Mouse (Mus musculus) embryonic facial prominence, embryonic 10.5 days (tissue): ENCODE measurements around the gene Arhgap44. TPM values are rescaled to one million over a fixed set of nuclear protein-coding genes. Genes with fewer than 3 reads are reported as not detected.

Experiments
- DNase-seq: peaks from one replicate; pipeline ENCODE4 v3.0.0-alpha.2; 2017; ENCODE audit warnings: low spot score
- H3K27ac ChIP-seq: fragments of 300-500 bp; sonication (generic); replicated peaks from 2 replicates; pipeline ENCODE4 v1.5.1; 2016; ENCODE audit warnings: mild to moderate bottlenecking
- H3K27me3 ChIP-seq: fragments of 300-500 bp; sonication (generic); replicated peaks from 2 replicates; pipeline ENCODE4 v1.6.1; 2016; ENCODE audit warnings: low read depth, mild to moderate bottlenecking; ENCODE audit not compliant: poor library complexity, severe bottlenecking
- H3K36me3 ChIP-seq: fragments of 300-500 bp; sonication (generic); replicated peaks from 2 replicates; pipeline ENCODE4 v1.6.1; 2016; ENCODE audit warnings: mild to moderate bottlenecking, moderate library complexity
- H3K4me1 ChIP-seq: fragments of 300-500 bp; sonication (generic); 2 replicates; pipeline ENCODE4 v1.6.1; 2016
- H3K4me3 ChIP-seq: fragments of 300-500 bp; sonication (generic); 2 replicates; pipeline ENCODE4 v1.5.1; 2016; ENCODE audit warnings: mild to moderate bottlenecking, moderate library complexity
- H3K9me3 ChIP-seq: fragments of 300-500 bp; sonication (generic); 2 replicates; pipeline ENCODE4 v1.6.1; 2016; ENCODE audit warnings: mild to moderate bottlenecking
- WGBS: fragments of 180-500 bp; shearing (Covaris S2); methylation state at CpG from one replicate; pipeline ENCODE4 v1.1.7; 2016; 5-methylcytosine and 5-hydroxymethylcytosine counted together
- polyA plus RNA-seq: library from polyadenylated mRNA; unstranded; fragments of >200 nt; fragmentation: Nextera tagmentation; extraction: Ambion mirVana; gene quantifications from 2 replicates; pipeline ENCODE4 v1.2.1, GENCODE M21; 2016

The Arhgap44 gene
- polyA plus RNA-seq: 3.5 and 3.8 TPM in 2 replicates

DNA sequence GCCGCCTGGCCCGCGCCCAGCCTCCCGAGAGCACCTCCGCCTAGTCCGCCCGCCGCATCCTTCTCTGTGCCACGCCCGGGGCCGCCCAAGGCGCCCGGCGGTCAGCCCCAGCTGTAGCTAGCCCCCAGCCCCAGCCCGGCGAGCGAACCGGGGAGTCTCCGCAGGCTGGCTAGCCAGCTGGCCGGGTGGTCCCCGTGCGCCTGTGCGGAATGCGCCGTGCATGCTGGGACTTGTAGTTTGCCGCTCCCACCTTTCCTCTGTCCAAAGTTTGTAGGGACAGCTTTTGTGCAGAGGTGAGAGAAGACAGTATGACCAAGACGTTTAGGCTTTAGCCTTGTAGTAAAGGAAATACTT, at the start of gene Arhgap44:
Arhgap44 (minus strand) TSS at position 195 of the 354 bp plus-strand sequence.
- no peaks in the 10 kb centered on the region for H3K36me3 ChIP-seq
- peaks cover 13% of the 10 kb centered on the region for H3K4me1 ChIP-seq
- under 1% methylated on average over 27 of the region's 27 CpGs for WGBS
- peak within 1 kb of the TSS; percentile 88 for H3K4me3 ChIP-seq
- peak within 1 kb of the TSS; percentile 86 for H3K27ac ChIP-seq
- peaks cover 23% of the 10 kb centered on the region for H3K27me3 ChIP-seq
- H3K9me3 ChIP-seq: no peaks in the 10 kb centered on the region
- peak; percentile 87 for DNase-seq

DNA sequence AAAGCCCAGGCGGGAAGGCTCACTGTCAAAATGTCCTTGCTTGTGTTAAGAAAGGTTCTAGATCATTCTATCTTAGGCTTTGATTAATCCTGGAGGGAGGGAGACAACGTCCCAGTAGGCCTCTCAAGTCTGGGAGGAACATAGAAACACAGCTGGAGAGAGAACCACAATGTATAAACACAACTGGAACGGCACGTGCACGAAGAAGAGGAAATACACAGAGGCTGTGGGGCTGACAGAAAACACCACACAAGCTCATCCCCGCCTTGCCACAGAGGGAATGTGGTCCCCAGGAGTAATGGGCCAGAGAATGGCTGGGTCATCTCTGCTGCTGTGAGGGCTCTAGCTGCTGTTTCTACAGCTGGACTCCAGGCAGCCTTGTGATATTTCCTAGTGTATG, 48.9 kb upstream of the Arhgap44 start:
- no peak overlapping the region for H3K27ac ChIP-seq
- no peak for DNase-seq
- H3K4me1 ChIP-seq: peaks cover 12% of the 10 kb centered on the region
- H3K36me3 ChIP-seq: no peaks in the 10 kb centered on the region
- no peaks in the 10 kb centered on the region for H3K9me3 ChIP-seq
- 76% methylated on average over 6 of the region's 6 CpGs for WGBS
- H3K4me3 ChIP-seq: no peak overlapping the region
- no peaks in the 10 kb centered on the region for H3K27me3 ChIP-seq

DNA sequence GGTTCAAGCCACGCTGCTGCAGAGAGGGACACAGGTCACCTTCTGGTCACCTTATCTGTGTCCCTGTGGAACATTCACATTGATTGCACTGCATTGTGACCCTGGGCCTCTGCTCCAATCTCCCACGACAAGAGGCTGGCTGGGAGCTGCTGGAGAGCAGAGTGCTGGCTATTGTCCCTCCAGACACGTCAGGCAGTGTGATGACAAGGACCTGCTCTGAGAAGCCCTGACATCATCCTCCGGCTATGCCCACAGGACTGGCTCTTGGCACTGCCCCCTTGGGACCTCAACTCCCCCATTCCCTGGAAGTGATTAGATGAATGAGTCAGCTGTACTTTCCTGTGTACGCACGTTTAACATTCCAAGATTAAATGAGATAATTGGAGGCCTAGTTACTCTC, 46.7 kb upstream of the Arhgap44 start:
- H3K36me3 ChIP-seq: no peaks in the 10 kb centered on the region
- H3K27me3 ChIP-seq: no peaks in the 10 kb centered on the region
- H3K4me3 ChIP-seq: no peak overlapping the region
- H3K27ac ChIP-seq: no peak overlapping the region
- H3K4me1 ChIP-seq: peaks cover 11% of the 10 kb centered on the region
- no peak for DNase-seq
- H3K9me3 ChIP-seq: no peaks in the 10 kb centered on the region
- WGBS: 49% methylated on average over 6 of the region's 6 CpGs

DNA sequence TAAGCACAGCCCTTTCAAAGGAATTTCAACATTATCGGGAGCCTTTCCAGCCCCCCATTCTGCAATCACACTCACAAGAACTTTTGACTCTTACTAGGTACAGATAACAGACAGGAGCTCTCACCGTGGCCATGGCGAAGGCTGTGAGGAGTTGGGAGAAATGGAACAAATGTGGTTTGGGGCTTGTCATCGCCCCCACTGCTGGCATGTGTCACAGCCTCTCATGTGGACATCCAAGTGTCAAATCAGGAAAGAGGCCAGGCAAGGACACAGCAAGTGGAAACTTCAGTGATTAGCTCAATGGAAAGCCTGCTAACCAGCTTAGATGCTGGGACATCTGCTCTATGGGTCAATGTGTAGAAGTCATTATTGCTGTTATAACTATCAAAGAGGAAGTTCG, 42.5 kb upstream of the Arhgap44 start:
- no peak for DNase-seq
- H3K27ac ChIP-seq: no peak overlapping the region
- peaks cover 18% of the 10 kb centered on the region for H3K4me1 ChIP-seq
- 80% methylated on average over 5 of the region's 5 CpGs for WGBS
- H3K27me3 ChIP-seq: no peaks in the 10 kb centered on the region
- no peaks in the 10 kb centered on the region for H3K36me3 ChIP-seq
- H3K4me3 ChIP-seq: no peak overlapping the region
- no peaks in the 10 kb centered on the region for H3K9me3 ChIP-seq

DNA sequence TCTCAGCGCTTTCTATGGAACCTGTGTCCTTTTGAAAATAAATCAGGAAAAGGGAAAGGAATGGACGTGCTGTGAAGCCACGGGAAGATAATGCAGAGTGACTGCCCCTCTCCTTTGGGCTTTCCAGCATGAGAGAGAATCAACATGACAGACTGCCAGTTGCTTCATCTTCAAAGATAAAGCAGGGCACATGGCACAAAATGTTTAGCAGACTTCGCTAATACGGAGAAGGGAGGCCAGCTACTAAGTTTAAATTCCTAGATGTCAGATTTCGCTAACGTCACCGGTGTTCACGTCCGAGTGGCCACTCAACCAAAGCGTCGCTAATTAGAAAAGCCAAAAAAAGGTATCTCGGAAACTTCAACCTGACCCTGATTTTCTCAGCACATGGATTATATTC, 41.9 kb upstream of the Arhgap44 start:
- WGBS: 73% methylated on average over 13 of the region's 13 CpGs
- no peaks in the 10 kb centered on the region for H3K9me3 ChIP-seq
- H3K27ac ChIP-seq: no peak overlapping the region
- no peaks in the 10 kb centered on the region for H3K27me3 ChIP-seq
- no peaks in the 10 kb centered on the region for H3K36me3 ChIP-seq
- DNase-seq: no peak
- H3K4me1 ChIP-seq: peaks cover 17% of the 10 kb centered on the region
- H3K4me3 ChIP-seq: no peak overlapping the region

DNA sequence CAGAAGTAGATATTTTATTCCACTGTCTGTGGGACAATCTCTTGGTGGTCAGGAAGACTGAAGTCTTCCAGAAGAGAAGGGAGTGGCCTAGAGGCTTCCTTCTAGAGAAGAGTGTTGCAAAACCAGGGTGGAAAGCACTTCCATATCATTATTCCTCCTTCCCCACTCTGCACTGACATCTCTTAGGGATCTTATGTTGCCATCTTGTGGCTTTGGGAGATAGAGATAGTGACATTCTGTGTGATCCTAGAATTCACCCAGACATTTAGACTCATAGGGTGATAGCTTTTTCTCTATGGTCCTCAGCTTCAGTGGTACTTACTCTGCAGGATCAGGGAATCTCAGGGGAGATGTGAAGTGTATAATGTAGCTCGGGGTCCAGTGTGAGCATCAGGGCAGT, 40.3 kb upstream of the Arhgap44 start:
- Histone ChIP-seq H3K36me3 (no peaks in the 10 kb centered on the region), H3K4me3 (no peak overlapping the region), H3K27me3 (no peaks in the 10 kb centered on the region), H3K27ac (no peak overlapping the region), H3K4me1 (peaks cover 12% of the 10 kb centered on the region; the same call in 1 of the 2 replicates), H3K9me3 (no peaks in the 10 kb centered on the region)
- WGBS: 92% methylated on average over 1 of the region's 1 CpGs
- no peak for DNase-seq

DNA sequence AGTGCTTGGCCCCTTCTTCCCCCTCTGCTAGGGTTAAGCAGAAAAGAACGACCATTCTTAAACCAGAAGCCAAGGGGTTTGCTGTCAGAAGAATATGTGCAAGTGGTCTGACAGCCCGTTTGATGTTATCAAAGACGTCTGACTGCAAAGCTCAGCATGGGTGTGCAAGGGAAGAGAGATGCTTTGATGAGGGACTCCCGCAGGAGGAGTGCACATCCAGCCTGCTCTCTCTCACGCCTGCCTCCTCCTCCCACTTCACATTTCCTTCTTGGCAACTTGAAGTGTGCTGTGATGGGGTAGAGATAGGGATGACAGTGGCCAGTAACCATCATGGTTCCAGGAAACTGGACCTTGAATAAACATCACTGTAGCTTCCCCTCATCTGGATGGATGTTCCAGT, 39.5 kb upstream of the Arhgap44 start:
- DNase-seq: no peak
- peaks cover 12% of the 10 kb centered on the region; the same call in 1 of the 2 replicates for H3K4me1 ChIP-seq
- no peak overlapping the region for H3K4me3 ChIP-seq
- no peaks in the 10 kb centered on the region for H3K36me3 ChIP-seq
- H3K9me3 ChIP-seq: no peaks in the 10 kb centered on the region
- no peak overlapping the region for H3K27ac ChIP-seq
- H3K27me3 ChIP-seq: no peaks in the 10 kb centered on the region
- WGBS: 58% methylated on average over 5 of the region's 5 CpGs

DNA sequence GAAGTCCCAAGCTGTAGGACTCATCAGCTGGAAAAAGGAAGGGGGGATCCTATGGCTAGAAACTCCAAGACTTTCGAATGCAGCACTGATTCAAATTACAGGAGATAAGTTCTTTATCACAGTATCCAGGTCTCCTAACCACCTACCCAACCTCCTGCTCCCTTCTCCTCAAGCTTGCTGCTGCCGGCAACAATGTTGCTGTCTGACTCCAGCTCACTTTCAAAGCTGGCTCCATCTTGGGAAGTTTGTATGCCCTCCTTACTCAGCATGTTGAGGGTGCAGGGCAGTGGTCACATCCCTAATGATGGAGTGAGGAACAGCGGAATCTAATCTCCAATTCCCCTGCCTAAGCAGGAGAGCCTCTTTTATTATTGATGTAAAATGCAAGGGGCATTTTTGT, 35.3 kb upstream of the Arhgap44 start:
- WGBS: 86% methylated on average over 3 of the region's 3 CpGs
- H3K4me1 ChIP-seq: peaks cover 4% of the 10 kb centered on the region; the same call in 1 of the 2 replicates
- H3K36me3 ChIP-seq: no peaks in the 10 kb centered on the region
- DNase-seq: no peak
- no peaks in the 10 kb centered on the region for H3K9me3 ChIP-seq
- H3K27ac ChIP-seq: no peak overlapping the region
- H3K27me3 ChIP-seq: no peaks in the 10 kb centered on the region
- H3K4me3 ChIP-seq: no peak overlapping the region

DNA sequence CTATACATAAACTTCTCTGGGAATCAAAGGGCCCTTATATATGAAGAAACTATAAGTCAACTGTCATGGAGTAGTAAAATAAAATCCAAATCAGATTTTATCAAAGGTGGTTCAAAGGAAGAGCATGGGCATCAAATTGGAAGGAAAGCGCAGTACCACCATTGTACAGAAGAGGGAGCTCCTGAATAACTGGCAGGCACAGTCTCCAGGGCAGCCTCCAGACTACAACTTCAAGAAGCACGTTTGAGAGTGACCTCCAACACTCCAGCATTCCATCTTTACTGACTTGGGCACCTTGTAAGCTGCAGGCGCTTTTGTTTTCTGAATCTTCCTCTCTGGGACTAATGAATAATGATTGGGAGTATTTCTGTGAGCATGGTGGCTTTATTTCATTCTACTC, 34.5 kb upstream of the Arhgap44 start:
- H3K9me3 ChIP-seq: no peaks in the 10 kb centered on the region
- H3K4me3 ChIP-seq: no peak overlapping the region
- 3% methylated on average over 3 of the region's 3 CpGs for WGBS
- H3K27me3 ChIP-seq: no peaks in the 10 kb centered on the region
- H3K27ac ChIP-seq: no peak overlapping the region
- DNase-seq: peak; percentile 70
- peaks cover 3% of the 10 kb centered on the region; the same call in 1 of the 2 replicates for H3K4me1 ChIP-seq
- no peaks in the 10 kb centered on the region for H3K36me3 ChIP-seq

DNA sequence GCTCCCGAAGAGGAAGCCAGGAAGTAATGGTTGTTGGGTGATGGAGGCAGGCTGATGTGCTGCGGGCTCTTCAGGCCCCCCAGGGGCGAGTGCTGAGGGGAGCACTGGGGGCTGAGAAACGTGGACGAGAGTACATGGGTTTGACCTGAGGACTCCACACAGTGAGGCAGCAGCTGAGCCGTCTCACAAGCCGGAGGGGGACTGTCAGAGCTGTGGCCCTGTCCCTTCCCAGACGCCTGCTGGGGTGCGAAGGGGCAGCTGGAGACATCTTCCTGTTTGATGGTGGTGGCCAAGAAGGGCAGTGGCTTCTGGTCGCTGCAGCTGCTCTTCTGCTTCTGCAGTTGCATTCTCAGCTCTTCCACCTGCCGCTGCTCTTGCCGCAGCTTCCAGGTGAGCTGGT, 24.2 kb upstream of the Arhgap44 start:
- no peaks in the 10 kb centered on the region for H3K9me3 ChIP-seq
- 83% methylated on average over 12 of the region's 12 CpGs for WGBS
- no peak overlapping the region for H3K4me3 ChIP-seq
- H3K36me3 ChIP-seq: no peaks in the 10 kb centered on the region
- H3K4me1 ChIP-seq: no peaks in the 10 kb centered on the region
- DNase-seq: no peak
- no peaks in the 10 kb centered on the region for H3K27me3 ChIP-seq
- H3K27ac ChIP-seq: no peak overlapping the region

DNA sequence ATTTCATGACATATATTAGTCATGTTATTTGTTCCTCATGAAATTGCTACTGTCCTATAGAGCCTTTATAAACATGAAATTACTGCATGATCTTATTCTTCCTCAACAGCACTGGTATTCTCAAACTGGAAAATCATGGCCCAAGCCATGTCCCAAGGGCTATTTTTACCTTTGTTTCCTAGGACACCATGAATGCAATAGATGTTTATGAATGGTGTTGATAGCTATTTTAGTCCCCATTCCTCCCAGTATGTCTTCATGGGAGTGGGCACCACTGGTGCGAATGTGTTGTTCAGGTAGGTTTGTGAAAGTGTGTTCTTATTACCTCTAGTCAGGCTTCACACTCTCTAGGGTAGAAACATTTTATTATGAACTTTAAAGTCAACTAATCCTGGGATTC, 22.4 kb upstream of the Arhgap44 start:
- Histone ChIP-seq H3K27ac (no peak overlapping the region), H3K9me3 (no peaks in the 10 kb centered on the region), H3K4me3 (no peak overlapping the region), H3K4me1 (no peaks in the 10 kb centered on the region), H3K36me3 (no peaks in the 10 kb centered on the region), H3K27me3 (no peaks in the 10 kb centered on the region)
- WGBS: 88% methylated on average over 1 of the region's 1 CpGs
- DNase-seq: no peak

DNA sequence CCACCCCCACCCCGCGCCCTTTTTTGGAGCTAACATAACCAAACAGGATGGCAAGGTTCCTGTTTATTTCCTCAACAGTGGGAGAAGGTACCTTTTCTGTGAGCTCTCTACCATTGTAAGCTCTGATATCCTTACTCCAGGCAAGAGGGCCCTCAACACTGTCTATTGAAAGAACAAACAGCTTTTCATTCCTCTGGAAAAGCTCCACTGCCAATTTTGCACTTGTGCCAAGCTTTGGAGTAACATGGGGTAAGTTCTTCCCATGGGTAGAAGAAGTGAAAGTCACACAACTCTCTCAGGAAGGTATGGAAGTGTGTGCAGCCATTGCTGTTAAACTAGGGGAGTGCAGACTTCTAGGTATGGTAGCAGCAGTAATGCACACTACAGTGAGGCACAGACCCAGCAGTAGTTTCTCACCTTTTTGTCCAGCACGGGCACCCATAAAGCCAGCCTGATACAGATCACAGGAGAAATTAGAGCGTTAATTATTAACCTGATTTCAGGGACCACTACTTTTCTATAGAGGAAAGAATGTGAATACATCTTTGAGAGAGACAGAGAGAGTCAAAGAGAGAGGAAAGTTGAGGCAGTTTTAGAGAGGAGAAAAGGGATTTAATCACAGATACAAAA, 7.5 kb upstream of the Arhgap44 start:
- H3K27me3 ChIP-seq: no peaks in the 10 kb centered on the region
- no peaks in the 10 kb centered on the region for H3K9me3 ChIP-seq
- no peak for DNase-seq
- H3K36me3 ChIP-seq: no peaks in the 10 kb centered on the region
- WGBS: 92% methylated on average over 4 of the region's 4 CpGs
- no peaks in the 10 kb centered on the region for H3K4me1 ChIP-seq
- H3K27ac ChIP-seq: no peak overlapping the region
- no peak overlapping the region for H3K4me3 ChIP-seq

DNA sequence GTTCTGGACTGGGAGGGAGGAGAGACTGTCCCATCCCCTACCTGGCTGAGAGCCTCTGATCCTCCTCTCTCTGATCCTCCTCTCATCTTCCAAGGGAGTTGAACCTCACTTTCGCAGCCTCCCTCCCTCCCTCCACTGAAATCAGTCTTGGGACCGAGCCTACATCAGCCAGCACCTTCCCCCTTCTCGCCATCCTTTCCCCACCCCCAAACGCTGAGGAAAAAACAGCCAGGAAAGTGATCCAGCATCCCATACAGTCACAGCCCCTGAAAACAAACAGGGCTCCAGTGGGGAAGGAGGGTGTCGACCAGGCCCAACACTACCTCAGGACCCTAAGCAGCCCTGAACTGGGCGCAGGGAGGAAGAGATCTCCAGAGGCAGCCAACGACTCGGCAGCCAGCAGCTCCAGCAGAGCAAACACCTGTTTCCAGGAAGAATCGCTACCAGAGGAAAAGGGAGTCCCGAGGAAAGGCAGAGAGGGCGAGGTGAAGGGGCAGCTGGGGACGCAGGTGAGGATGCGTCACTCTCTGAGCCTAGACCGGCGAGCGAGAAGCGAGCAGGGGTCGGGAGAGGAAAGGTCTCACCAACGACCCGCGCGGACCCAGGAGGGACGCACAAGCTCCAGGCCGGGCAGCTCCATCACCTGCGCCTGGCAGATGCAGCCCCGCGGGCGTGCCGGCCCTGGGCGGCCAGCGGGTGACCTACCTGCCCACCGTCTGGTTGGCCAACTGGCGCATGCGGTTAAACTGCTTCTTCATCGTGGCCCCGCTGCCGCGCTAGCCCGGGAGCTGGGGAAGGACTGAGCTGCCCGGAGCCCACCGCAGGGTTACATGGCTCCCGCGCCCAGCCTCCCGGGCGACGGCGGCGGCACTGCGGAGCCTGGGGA, 637 bp downstream of the Arhgap44 start:
- DNase-seq: peak; percentile 9
- H3K9me3 ChIP-seq: no peaks in the 10 kb centered on the region
- peak overlapping the region; percentile 86 for H3K27ac ChIP-seq
- no peaks in the 10 kb centered on the region for H3K36me3 ChIP-seq
- peaks cover 16% of the 10 kb centered on the region for H3K4me1 ChIP-seq
- peak overlapping the region; percentile 88 for H3K4me3 ChIP-seq
- WGBS: under 1% methylated on average over 49 of the region's 49 CpGs
- peaks cover 23% of the 10 kb centered on the region for H3K27me3 ChIP-seq
